Mouse (Mus musculus) intestine, embryonic 15.5 days (tissue): Measurements from ENCODE around the gene Cbfa2t2. TPM values are rescaled to one million over a fixed set of nuclear protein-coding genes. Genes with fewer than 3 reads are reported as not detected.

Experiments used
- ATAC-seq: fragments of 200-750 bp; cut with Nextera tagmentation; 2 replicates; pipeline ENCODE4 v1.8.0; 2017; ENCODE audit warnings: moderate TSS enrichment, moderate library complexity
- H3K27ac ChIP-seq: fragments of 300-500 bp; sonication (generic); 2 replicates; pipeline ENCODE4 v1.5.1; 2015; ENCODE audit warnings: mild to moderate bottlenecking, inconsistent platforms
- H3K27me3 ChIP-seq: fragments of 300-500 bp; sonication (generic); replicated peaks from 2 replicates; pipeline ENCODE4 v1.6.1; 2015; ENCODE audit warnings: inconsistent platforms
- H3K36me3 ChIP-seq: fragments of 300-500 bp; sonication (generic); 2 replicates; pipeline ENCODE4 v1.6.1; 2015; ENCODE audit warnings: inconsistent platforms
- H3K4me1 ChIP-seq: fragments of 300-500 bp; sonication (generic); replicated peaks from 2 replicates; pipeline ENCODE4 v1.6.1; 2015; ENCODE audit warnings: inconsistent platforms
- H3K4me2 ChIP-seq: fragments of 300-500 bp; sonication (generic); replicated peaks from 2 replicates; pipeline ENCODE4 v1.6.1; 2015; ENCODE audit warnings: mild to moderate bottlenecking, inconsistent platforms
- H3K4me3 ChIP-seq: fragments of 300-500 bp; sonication (generic); replicated peaks from 2 replicates; pipeline ENCODE4 v1.5.1; 2015; ENCODE audit warnings: inconsistent platforms
- H3K9ac ChIP-seq: fragments of 300-500 bp; sonication (generic); 2 replicates; pipeline ENCODE4 v1.6.1; 2015; ENCODE audit warnings: inconsistent platforms
- H3K9me3 ChIP-seq: fragments of 300-500 bp; sonication (generic); 2 replicates; pipeline ENCODE4 v1.6.1; 2016; ENCODE audit warnings: inconsistent platforms
- WGBS: fragments of 180-500 bp; shearing (Covaris S2); methylation state at CpG from one replicate; pipeline ENCODE4 v1.1.7; 2015; 5-methylcytosine and 5-hydroxymethylcytosine counted together
- polyA plus RNA-seq: library from polyadenylated mRNA; unstranded; fragments of >200 nt; fragmentation: Nextera tagmentation; extraction: Ambion mirVana; gene quantifications from 2 replicates; pipeline ENCODE4 v1.2.1, GENCODE M21; 2015

Cbfa2t2 gene
- polyA plus RNA-seq, 1 experiment from 2014 or later: 26.3 TPM

- peaks cover 40% of the 10 kb centered on the region for H3K4me1 ChIP-seq
- no peak overlapping the region for H3K4me3 ChIP-seq
- no peak for ATAC-seq
- no peak overlapping the region for H3K27ac ChIP-seq
- H3K36me3 ChIP-seq: peaks cover 9% of the 10 kb centered on the region; the same call in 1 of the 2 replicates
- 40% methylated on average over 8 of the region's 8 CpGs for WGBS
- peak overlapping the region; percentile 36; the same call in 1 of the 2 replicates for H3K9ac ChIP-seq
- H3K27me3 ChIP-seq: no peaks in the 10 kb centered on the region
- H3K4me2 ChIP-seq: peak overlapping the region; percentile 9; the same call in 1 of the 2 replicates
- no peaks in the 10 kb centered on the region for H3K9me3 ChIP-seq
Measured at GRCm38 (mm10) chr2:154566641-154567040, 130.4 kb downstream of the Cbfa2t2 start.

GRCm38 (mm10) chr2:154567766-154568165, 131.5 kb downstream of the Cbfa2t2 start:
- Histone ChIP-seq H3K9ac (peak overlapping the region; percentile 77; the same call in 1 of the 2 replicates), H3K27me3 (no peaks in the 10 kb centered on the region), H3K27ac (peak overlapping the region; percentile 88; the same call in 1 of the 2 replicates), H3K4me2 (peak overlapping the region; percentile 78), H3K4me1 (peaks cover 41% of the 10 kb centered on the region), H3K4me3 (peak overlapping the region; percentile 90), H3K36me3 (peaks cover 4% of the 10 kb centered on the region; the same call in 1 of the 2 replicates), H3K9me3 (no peaks in the 10 kb centered on the region)
- 66% methylated on average over 2 of the region's 2 CpGs for WGBS
- no peak for ATAC-seq

GRCm38 (mm10) chr2:154568329-154569070, 132.2 kb downstream of the Cbfa2t2 start:
- Histone ChIP-seq H3K9me3 (no peaks in the 10 kb centered on the region), H3K36me3 (no peaks in the 10 kb centered on the region), H3K4me3 (peak overlapping the region; percentile 90), H3K27me3 (no peaks in the 10 kb centered on the region), H3K9ac (peak overlapping the region; percentile 77), H3K27ac (peak overlapping the region; percentile 88), H3K4me1 (peaks cover 41% of the 10 kb centered on the region), H3K4me2 (peak overlapping the region; percentile 78)
- 12% methylated on average over 10 of the region's 10 CpGs for WGBS
- ATAC-seq: peak; percentile 24

GRCm38 (mm10) chr2:154569071-154569748, 132.9 kb downstream of the Cbfa2t2 start:
- H3K9ac ChIP-seq: peak overlapping the region; percentile 77
- H3K4me3 ChIP-seq: peak overlapping the region; percentile 90
- peaks cover 41% of the 10 kb centered on the region for H3K4me1 ChIP-seq
- H3K27ac ChIP-seq: peak overlapping the region; percentile 88
- H3K4me2 ChIP-seq: peak overlapping the region; percentile 78
- no peaks in the 10 kb centered on the region for H3K36me3 ChIP-seq
- WGBS: under 1% methylated on average over 69 of the region's 70 CpGs
- ATAC-seq: peak; percentile 88
- no peaks in the 10 kb centered on the region for H3K27me3 ChIP-seq
- no peaks in the 10 kb centered on the region for H3K9me3 ChIP-seq

DNA sequence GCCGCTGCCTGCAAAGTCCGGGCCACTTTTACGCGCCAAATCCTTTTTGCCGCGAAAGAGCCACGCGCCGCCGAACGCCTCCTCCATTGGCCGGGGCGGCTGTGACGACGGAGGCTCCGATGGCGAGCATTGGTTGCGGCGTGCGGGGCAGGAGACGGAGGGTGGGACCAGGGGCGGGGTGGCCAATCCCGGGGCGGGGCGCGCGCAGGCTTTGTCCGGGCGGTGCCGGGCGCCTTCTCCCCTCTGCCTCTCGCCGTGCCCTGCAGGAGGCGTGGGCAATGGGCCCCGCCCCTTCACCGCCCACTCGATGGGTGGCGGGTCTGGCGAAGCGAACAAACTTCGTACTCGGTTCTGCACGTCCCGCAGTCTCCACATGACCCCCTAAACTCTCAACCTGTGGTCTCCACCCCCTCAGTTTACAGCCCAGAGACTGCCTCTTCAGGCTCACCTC, 133.6 kb downstream of the Cbfa2t2 start, which contains the start of gene E2f1:
TSS of gene E2f1 (minus strand) at position 57 of the 451 bp plus-strand sequence.
- H3K4me1 ChIP-seq: peaks cover 41% of the 10 kb centered on the region
- ATAC-seq: peak; percentile 97
- peak within 1 kb of the TSS; percentile 90 for H3K4me3 ChIP-seq
- H3K27ac ChIP-seq: peak within 1 kb of the TSS; percentile 88
- 0% methylated on average over 44 of the region's 44 CpGs for WGBS
- no peaks in the 10 kb centered on the region for H3K9me3 ChIP-seq
- no peaks in the 10 kb centered on the region for H3K27me3 ChIP-seq
- peak within 1 kb of the TSS; percentile 77 for H3K9ac ChIP-seq
- H3K36me3 ChIP-seq: no peaks in the 10 kb centered on the region
- peak within 1 kb of the TSS; percentile 78 for H3K4me2 ChIP-seq

GRCm38 (mm10) chr2:154570666-154571065, 134.4 kb downstream of the Cbfa2t2 start:
- no peak overlapping the region for H3K9ac ChIP-seq
- WGBS: 56% methylated on average over 4 of the region's 4 CpGs
- ATAC-seq: no peak
- H3K27me3 ChIP-seq: no peaks in the 10 kb centered on the region
- peak overlapping the region; percentile 64 for H3K27ac ChIP-seq
- H3K4me2 ChIP-seq: peak overlapping the region; percentile 63
- peaks cover 39% of the 10 kb centered on the region for H3K4me1 ChIP-seq
- H3K36me3 ChIP-seq: no peaks in the 10 kb centered on the region
- H3K9me3 ChIP-seq: no peaks in the 10 kb centered on the region
- no peak overlapping the region for H3K4me3 ChIP-seq

DNA sequence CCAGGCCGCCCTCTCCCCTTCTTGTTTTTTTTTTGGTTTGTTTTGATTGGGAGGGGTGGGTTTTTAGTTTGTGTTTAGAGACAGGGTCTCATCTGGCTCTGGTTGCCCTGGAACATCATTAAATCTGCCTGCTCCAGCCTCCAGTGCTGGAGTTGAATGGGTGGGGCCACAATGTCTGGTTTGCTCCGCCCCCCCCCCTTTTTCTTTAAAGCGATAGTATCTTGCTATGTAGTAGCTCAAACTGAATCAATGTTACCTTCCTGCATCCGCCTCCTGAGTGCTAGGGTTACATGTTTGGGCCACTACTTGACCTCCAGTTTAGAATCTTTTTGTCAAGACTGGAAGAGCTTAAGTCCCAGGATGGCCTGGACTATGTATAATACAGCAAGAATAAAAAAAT, 135.0 kb downstream of the Cbfa2t2 start:
- H3K4me1 ChIP-seq: peaks cover 33% of the 10 kb centered on the region
- H3K4me2 ChIP-seq: no peak overlapping the region
- no peaks in the 10 kb centered on the region for H3K36me3 ChIP-seq
- H3K9me3 ChIP-seq: no peaks in the 10 kb centered on the region
- 0 out of 2 replicates have a peak overlapping the region, but pooled peaks have one; percentile 1 for H3K27ac ChIP-seq
- no peak overlapping the region for H3K4me3 ChIP-seq
- H3K9ac ChIP-seq: no peak overlapping the region
- no peak for ATAC-seq
- 80% methylated on average over 4 of the region's 4 CpGs for WGBS
- H3K27me3 ChIP-seq: no peaks in the 10 kb centered on the region

DNA sequence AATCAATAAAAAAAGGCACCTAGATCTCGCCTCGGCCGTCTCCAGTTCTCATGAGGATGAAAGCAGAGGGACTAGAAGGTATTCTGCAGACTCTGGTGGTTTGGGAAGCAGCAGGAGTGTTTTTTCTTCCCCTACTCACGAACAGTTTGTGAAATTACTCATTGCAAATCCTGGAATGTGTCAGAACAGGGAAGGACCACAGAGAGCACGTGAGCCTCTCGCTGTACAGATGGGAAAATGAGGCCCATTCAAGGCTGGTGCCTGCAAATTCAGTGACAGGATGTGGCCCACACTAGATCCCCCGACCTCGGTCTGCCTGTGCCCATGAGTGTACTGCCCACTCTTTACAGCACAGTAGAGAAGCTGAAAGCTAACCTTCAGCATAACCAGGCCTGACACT, 135.7 kb downstream of the Cbfa2t2 start:
- Histone ChIP-seq H3K4me3 (no peak overlapping the region), H3K36me3 (no peaks in the 10 kb centered on the region), H3K4me1 (peaks cover 26% of the 10 kb centered on the region), H3K27ac (no peak overlapping the region), H3K9ac (no peak overlapping the region), H3K27me3 (no peaks in the 10 kb centered on the region), H3K9me3 (no peaks in the 10 kb centered on the region), H3K4me2 (no peak overlapping the region)
- WGBS: 54% methylated on average over 8 of the region's 8 CpGs
- no peak for ATAC-seq

- H3K4me2 ChIP-seq: no peak overlapping the region
- H3K9ac ChIP-seq: no peak overlapping the region
- H3K4me3 ChIP-seq: no peak overlapping the region
- WGBS: 74% methylated on average over 3 of the region's 3 CpGs
- no peak overlapping the region for H3K27ac ChIP-seq
- H3K27me3 ChIP-seq: no peaks in the 10 kb centered on the region
- H3K9me3 ChIP-seq: no peaks in the 10 kb centered on the region
- H3K4me1 ChIP-seq: peaks cover 18% of the 10 kb centered on the region
- ATAC-seq: no peak
- H3K36me3 ChIP-seq: no peaks in the 10 kb centered on the region
Measured at GRCm38 (mm10) chr2:154572996-154573395, 136.7 kb downstream of the Cbfa2t2 start.

GRCm38 (mm10) chr2:154574271-154574670, 138.0 kb downstream of the Cbfa2t2 start:
- Histone ChIP-seq H3K27me3 (no peaks in the 10 kb centered on the region), H3K9ac (no peak overlapping the region), H3K36me3 (no peaks in the 10 kb centered on the region), H3K4me3 (no peak overlapping the region), H3K4me1 (peaks cover 9% of the 10 kb centered on the region), H3K4me2 (no peak overlapping the region), H3K9me3 (no peaks in the 10 kb centered on the region), H3K27ac (no peak overlapping the region)
- WGBS: 73% methylated on average over 7 of the region's 7 CpGs
- ATAC-seq: no peak

DNA sequence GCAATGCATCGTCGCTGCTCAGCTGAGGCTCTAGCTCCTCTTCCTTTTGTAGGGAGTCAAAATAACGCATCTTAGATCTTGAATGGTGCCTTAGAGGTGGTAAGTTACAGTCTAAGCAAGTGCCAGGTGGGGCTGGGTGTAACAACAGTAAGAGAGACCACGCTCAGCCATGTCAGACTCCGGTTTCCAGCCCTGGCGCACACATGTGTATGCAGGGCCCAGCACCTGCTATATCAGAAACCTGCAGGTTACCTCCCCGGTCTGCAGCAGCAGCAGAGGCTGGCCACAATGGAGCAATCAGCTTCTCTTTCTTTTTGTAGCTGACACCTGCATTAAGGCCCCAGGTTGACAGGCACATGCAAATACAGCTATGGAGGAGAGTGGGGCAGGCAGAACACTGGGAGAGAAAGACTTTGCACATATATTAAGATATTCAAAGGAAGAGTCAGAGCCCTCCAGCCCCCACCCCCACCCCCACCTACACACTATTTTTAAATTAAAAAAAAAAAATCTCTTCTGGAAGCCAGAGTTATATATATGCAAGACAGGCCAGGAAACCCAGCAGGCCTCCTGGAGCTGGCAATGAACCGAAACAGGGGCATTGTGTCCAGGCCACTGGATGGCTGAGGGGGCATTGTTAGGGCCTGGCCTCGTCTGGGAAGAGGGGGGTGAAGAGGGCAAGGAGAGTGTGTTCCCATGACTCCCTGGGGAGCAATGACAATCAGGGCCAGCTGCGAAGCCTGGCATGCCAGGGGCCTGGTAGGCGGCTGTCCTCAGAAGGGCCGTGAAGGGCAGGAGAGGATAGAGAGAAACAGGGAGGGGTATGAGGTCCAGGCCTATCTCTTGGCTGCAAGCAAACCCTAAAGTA, 140.8 kb downstream of the Cbfa2t2 start:
- no peaks in the 10 kb centered on the region for H3K9me3 ChIP-seq
- no peak overlapping the region for H3K4me2 ChIP-seq
- H3K27me3 ChIP-seq: no peaks in the 10 kb centered on the region
- H3K27ac ChIP-seq: no peak overlapping the region
- no peaks in the 10 kb centered on the region for H3K4me1 ChIP-seq
- H3K36me3 ChIP-seq: no peaks in the 10 kb centered on the region
- 59% methylated on average over 12 of the region's 12 CpGs for WGBS
- no peak overlapping the region for H3K9ac ChIP-seq
- no peak for ATAC-seq
- H3K4me3 ChIP-seq: no peak overlapping the region

- no peak for ATAC-seq
- 94% methylated on average over 6 of the region's 6 CpGs for WGBS
- Histone ChIP-seq H3K4me2 (no peak overlapping the region), H3K9ac (no peak overlapping the region), H3K27ac (no peak overlapping the region), H3K27me3 (no peaks in the 10 kb centered on the region), H3K4me1 (no peaks in the 10 kb centered on the region), H3K9me3 (no peaks in the 10 kb centered on the region), H3K4me3 (no peak overlapping the region), H3K36me3 (no peaks in the 10 kb centered on the region)
Measured at GRCm38 (mm10) chr2:154577744-154578067, 141.4 kb downstream of the Cbfa2t2 start.
